Mouse (Mus musculus): ENCODE measurements around the gene Ube2b.

Ube2b gene

DNA sequence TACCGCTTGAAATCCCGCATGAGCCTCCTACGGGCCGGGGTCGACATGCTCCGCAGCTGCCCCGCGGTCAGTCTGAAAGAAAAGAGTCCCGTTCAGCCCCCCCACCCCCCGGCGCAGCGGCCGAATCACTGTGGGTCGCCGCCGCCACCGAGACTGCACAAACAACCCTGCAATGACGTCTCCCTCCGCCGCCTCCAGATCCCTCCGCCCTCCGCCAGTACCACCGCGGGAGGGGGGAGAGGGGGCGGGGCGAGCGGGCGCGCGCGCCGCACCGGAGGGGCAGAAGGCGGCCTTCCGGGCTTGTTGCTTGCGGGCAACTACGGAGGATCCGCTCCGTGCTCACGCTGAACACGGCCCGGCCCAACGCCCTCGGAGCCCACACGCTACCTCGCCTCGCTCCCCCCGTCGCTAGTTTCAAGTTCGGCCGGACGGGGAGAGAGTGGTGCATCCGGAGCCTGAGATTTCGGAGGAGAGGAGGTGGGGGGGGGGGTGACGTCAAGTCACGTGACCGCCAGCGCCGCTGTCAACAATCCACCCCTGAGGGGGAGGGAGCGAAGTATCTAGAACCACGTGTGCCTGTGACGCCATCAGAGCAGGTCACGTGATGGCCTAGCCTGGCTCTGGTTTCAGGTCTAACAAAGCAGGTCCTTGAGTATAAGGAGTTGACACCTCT is at the start of gene Ube2b:
Ube2b (minus strand) TSS at position 473 of the 673 bp plus-strand sequence.
- peak; percentile 98 to 99 for DNase-seq

DNA sequence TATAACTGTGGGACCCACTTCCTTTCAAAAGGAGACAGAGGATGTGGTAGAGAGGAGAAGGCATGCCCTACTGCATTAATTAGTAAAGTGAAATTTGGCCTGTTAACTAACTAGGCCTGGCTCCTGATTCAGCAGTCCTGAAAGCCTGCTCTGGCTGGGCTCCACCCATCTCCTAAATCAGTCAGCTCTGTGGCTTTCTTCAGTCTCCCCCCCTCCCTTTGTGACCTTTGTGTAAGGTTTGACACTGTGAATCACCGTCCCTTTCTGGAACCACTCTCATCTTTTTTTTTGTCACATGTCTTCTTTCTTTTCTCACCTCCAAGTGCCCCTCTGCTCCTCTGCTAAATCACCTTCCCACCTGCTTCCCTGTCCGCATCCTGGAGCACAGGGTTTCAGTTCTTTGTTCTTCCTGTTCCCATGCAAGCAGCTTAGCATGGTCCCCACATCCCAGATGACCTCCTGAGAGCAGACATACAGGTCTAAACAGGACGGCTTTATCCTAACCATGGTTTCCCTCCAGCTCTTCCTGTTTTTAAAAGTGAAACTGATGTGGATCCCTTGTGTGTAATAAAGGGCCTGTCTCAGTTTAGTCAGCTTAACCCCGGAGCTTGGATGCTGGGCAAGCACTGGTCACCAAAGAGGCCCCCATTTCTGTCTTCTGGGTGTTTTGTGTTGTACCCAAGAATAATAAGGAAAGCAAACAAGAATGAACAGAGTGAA is 46.0 kb upstream of the Ube2b start:
- DNase-seq, result peak; percentile 48 to 54

- no peak for DNase-seq
Measured at GRCm38 (mm10) chr11:52044156-52044555, 43.6 kb upstream of the Ube2b start.

- DNase-seq, result peak in 1 of 2 experiments; percentile 5
Measured at GRCm38 (mm10) chr11:52043224-52043623, 42.7 kb upstream of the Ube2b start.

DNA sequence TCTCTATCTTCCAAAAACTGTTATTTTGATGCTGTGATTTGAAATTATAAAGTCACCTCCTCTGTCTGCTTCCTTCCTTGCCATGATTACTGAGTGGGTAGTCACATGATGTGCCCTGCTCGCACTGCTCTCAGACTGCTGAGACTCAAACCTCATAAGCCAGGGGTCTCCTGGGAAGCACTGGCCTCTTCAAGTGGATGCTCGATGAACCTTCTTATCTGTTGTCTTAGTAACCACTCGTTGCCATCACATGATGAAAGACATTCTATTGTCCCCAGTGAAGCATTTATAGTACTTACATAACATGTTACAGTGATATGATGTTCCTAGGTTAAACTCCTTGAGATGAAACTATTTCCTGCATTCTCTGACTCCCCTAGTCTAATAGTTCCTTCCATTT is 37.1 kb upstream of the Ube2b start:
- DNase-seq, result no peak

DNA sequence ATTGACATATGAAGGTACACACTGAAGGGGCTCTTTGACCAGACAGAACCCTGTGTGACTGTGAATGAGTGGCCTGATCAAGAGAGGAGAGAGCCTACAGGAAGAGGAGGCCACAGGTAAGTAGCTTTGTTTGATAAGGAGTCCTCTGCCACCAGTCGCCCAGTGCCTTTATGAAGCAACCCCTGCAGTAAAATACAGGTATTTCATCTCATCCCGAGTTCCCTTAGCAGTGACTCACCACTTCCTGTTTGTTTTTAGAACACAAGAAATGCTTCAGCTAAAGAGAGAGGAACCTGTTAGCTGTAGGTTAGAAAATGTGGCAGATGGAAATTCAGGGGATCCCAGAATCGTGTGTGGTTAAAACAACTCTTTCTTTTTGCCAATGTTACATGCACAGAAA is 35.3 kb upstream of the Ube2b start:
- DNase-seq, result no peak

DNA sequence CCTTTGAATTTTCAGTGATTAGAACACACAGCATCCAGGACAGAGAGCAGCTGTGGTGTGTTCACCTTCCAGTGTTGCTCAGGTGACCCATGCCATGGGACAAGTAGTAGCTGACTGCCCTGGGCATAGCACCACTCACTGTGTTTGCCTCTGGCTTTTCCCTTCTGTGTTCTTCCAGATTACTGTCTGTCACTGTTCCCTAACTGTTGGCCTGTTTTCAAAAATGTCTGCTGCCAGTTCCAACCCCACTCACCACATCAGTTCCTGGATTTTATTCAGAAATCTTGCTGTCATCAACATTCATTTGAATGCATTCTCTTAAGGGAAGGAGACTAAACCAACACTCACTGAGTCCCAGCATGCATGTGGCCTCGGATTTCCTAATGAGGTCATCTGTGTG is 33.4 kb upstream of the Ube2b start:
- no peak for DNase-seq

- no peak for DNase-seq
Measured at GRCm38 (mm10) chr11:52032356-52032755, 31.8 kb upstream of the Ube2b start.

DNA sequence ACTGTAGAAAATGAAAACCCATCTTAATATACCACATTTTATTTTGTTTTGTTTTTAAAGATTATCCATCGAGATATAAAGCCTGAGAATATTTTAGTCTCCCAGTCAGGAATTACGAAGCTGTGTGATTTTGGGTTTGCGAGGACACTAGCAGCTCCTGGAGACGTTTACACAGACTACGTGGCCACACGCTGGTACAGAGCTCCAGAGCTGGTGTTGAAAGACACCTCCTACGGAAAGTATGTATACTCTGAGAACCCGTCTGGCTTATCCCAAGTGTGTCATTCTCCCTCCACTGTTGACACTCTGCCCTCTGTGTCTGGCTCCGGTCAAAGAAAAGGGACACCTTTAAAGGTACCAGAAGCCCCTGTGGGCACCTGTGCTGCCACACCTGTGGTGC is 17.7 kb upstream of the Ube2b start:
- no peak for DNase-seq

- no peak for DNase-seq
Measured at GRCm38 (mm10) chr11:52011541-52011940, 11.0 kb upstream of the Ube2b start.

DNA sequence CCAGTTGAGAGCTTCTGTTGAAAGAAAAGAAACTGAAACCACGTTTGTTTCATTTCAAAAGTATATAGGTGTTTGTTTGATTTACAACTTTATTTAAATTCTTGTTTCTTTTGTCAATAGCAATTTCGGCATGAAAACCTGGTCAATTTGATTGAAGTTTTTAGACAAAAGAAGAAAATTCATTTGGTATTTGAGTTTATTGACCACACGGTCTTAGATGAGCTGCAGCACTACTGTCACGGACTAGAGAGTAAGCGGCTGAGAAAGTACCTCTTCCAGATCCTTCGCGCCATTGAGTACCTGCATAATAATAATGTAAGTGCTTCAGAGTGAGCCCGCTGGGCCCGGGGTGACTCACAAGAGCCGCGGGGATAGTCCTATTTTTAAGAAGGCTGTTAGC is 10.4 kb upstream of the Ube2b start:
- DNase-seq, result no peak

- no peak for DNase-seq
Measured at GRCm38 (mm10) chr11:52005586-52005985, 5.0 kb upstream of the Ube2b start.

- peak; percentile 98 for DNase-seq
Measured at GRCm38 (mm10) chr11:52003772-52004528, 3.4 kb upstream of the Ube2b start, which contains the start of gene Cdkl3. Gene Cdkl3, plus strand, starts transcription at chr11:52004221.

DNA sequence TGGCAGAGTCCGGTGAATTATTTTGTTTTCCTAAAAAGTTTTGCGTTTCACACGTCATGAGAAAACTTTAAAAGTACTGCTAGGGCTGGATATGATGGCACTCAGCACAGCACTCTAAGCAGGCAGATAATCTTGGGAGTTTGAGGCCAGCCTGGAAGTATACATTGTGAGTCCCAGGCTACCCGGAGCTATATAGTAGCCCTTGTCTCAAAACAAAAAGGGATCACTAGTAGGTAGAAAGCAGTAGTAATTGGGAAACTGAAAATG is 2.9 kb upstream of the Ube2b start:
- DNase-seq, result no peak

DNA sequence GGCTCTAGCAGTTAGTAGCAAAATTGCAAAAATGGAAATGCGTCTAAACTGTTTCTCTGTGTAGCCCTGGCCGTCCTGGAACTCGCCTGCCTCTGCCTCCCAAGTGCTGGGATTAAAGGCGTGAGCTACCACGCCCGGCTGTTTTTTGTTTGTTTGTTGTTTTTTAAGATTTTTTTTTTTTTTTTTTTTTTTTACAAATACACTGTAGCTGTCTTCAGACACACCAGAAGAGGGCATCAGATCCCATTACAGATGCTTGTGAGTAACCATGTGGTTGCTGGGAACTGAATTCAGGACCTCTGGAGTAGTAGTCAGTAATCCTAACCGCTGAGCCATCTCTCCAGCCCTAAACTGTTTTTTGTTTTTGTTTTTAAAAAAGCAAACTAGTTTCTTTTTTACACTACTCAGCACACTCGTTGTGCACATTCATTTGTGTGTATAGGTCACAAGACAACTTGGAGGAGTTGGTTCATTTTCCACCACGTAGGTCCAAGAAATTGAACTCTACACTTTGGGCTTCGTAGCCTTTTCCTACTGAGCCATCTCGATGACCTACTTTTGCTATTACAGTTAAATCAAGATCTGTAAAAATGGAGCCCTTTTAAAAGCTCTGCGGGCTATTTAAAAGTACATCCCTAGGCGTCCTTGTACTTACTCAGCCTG is 2.4 kb upstream of the Ube2b start:
- peak; percentile 13 to 34 for DNase-seq

DNA sequence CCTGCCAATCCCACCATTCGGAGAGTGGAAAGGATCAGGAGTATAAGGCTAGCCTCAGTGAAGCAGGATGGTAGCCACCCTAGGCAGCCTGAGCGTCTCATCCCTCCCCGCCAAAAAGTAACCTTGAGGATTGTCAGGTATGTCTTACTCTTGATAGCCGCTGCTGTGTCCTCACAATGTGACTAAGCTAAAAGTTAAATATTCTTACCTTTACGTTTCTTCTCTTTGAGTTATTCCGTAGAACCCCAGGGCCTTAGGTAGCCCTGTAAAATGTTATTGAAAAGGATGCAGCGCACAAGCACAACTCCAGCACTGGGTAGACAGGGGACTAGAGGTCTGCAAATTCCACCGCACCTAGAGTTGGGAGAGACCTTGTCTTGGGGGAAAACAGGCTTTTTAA is 1.3 kb upstream of the Ube2b start:
- no peak for DNase-seq

GRCm38 (mm10) chr11:52001341-52001740 is 779 bp upstream of the Ube2b start:
- DNase-seq, result no peak

DNA sequence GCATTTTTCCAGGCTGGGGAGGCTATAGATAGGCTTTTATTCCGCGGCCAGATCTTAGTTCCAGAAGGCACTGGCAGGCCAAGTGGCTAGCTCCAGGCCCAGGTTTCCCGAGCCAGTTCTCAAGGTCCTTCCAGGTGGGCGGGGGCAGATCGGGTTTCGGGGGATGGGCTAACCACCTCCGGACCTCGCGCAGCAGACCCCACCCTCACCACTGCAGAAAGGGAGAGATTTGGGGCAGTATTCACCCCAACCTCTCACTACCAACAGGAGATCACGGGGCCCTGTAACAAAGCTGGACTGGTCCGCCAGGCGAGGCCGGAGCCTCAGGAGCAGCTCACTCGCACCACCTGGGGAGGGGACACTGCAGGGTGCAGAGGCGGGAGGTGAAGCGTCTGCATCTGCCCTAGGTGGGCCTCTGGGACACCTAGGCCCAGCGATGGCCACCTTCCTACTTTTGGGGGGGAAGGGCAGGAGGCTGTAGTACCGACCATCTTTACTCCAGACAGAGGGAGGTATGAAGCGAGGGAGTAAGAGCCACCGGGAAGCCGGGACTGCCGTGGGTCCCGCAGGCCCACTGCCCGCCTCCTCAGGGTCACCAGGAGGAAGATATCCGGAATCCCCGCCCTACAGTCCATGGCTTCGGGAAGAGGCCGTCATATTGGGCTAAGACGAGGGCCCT is 812 bp downstream of the Ube2b start:
- peak; percentile 81 to 83 for DNase-seq

DNA sequence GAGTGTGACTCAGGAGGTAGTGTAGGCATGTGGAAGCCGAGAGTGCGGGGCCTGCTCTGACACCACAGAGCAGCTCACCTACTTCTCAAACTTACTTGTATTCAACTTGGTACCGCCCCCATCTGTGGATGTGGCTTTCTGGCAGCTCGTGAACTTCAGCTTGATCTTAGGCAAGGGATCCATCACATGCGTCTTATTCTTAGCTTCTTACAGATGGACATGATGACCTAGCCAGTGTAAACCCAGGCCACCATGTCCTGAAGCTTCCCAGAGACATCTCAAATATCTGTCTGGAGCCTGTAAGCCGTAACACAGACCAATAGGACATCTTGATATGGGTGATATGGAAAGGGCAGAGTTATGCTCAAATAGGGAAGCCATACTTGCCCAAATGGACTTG is 28.9 kb downstream of the Ube2b start:
- no peak for DNase-seq

- DNase-seq, result no peak
Measured at GRCm38 (mm10) chr11:51969511-51969910, 31.1 kb downstream of the Ube2b start.

GRCm38 (mm10) chr11:51968896-51969295 is 31.7 kb downstream of the Ube2b start:
- DNase-seq, result no peak

DNA sequence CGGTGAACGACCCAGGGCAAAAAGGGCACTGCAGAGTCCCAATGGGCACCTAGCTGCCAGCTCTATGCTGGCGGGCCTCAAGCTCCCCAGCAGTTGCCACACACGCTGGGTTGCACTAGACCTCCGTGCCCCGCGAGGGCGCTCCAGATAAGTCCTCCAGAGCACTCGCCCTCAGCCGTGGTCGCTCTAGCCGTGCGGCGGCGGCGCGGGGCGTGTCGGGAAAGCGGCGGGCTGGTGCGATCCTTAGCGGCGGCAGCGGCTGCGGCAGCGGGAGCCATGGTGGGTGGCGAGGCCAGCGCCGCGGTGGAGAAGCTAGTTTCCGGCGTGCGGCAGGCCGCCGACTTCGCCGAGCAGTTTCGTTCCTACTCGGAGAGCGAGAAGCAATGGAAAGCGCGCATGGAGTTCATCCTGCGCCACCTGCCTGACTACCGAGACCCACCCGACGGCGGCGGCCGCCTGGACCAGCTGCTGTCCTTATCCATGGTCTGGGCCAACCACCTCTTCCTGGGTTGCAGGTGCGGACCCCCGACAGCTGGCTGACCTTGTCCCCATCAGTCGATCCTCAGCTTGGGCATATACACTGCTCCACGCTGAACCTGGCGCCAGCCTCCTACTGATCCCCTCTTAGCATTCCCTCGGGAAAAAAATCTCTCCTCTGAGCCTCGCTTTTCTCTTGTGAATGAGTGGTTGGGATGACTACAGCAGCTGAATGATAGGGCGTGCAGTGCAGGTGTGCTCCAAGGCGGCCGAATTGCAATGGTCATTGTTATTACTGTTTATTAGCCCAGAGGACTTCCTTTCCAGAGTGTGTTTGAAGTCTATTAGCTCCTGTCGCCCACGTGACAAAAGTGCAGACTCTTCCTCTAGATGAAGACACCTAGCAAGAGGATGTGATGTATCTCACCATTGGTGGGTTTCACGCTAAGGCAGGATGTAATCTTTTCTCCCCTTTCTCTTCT is 32.8 kb downstream of the Ube2b start, which contains the start of gene Cdkn2aipnl:
Cdkn2aipnl (plus strand) TSS at position 219 of the 959 bp plus-strand sequence.
- peak; percentile 96 to 99 for DNase-seq

Measured in kidney, postnatal 36 days (tissue).